ENCODE assay signal across 22 mouse cellular contexts in genomic region chr3:51490088-51490753, GRCm38 (mm10). TPM values are rescaled to one million over a fixed set of nuclear protein-coding genes. Genes with fewer than 3 reads are reported as not detected.
DNase-seq lines count a peak whose midpoint lies in the region; ATAC-seq and TF ChIP-seq lines count a peak whose summit lies in the region.
"Had no signal": no experiment of that assay in that cellular context is flagged by ENCODE, and none has a peak within 500 bp of the region (broad histone marks: within the 10 kb centered on the region; RNA-seq: fewer than 3 reads in every experiment).

No protein-coding gene starts in this region.

- no peak for ATAC-seq in heart, embryonic 12.5 days (ENCODE audit: insufficient number of reproducible peaks, low FRiP score)
- ATAC-seq in midbrain, embryonic 11.5 days (ENCODE audit: low FRiP score): no peak
- ATAC-seq in limb, embryonic 14.5 days (ENCODE audit: low FRiP score, low read depth): no peak

- H3K27ac ChIP-seq in heart, embryonic 10.5 days: no peak overlapping the region
- no peak overlapping the region for H3K27ac ChIP-seq in heart, embryonic 12.5 days (ENCODE audit: poor library complexity, severe bottlenecking)
- H3K27ac ChIP-seq in midbrain, embryonic 11.5 days (ENCODE audit: low read depth, low read length): no peak overlapping the region
- no peak overlapping the region for H3K27ac ChIP-seq in midbrain, embryonic 10.5 days (replicated peaks)
- 0 out of 2 replicates have a peak overlapping the region, but pooled peaks have one; percentile 13 for H3K27ac ChIP-seq in limb, embryonic 14.5 days (replicated peaks; ENCODE audit: low read depth, low read length)
- H3K27ac ChIP-seq: embryonic facial prominence, embryonic 13.5 days; hindbrain, embryonic 15.5 days; liver, embryonic 13.5 days had no signal

- no peak overlapping the region for H3K4me2 ChIP-seq in heart, embryonic 12.5 days
- no peak overlapping the region for H3K4me2 ChIP-seq in midbrain, embryonic 11.5 days
- H3K4me2 ChIP-seq in limb, embryonic 14.5 days (replicated peaks; ENCODE audit: low read depth, low read length, severe bottlenecking): no peak overlapping the region
- H3K4me2 ChIP-seq: embryonic facial prominence, embryonic 13.5 days; hindbrain, embryonic 15.5 days; liver, embryonic 13.5 days; lung, embryonic 14.5 days had no signal

- H3K9ac ChIP-seq in heart, embryonic 12.5 days: no peak overlapping the region
- no peak overlapping the region for H3K9ac ChIP-seq in midbrain, embryonic 11.5 days (ENCODE audit: low read length)
- no peak overlapping the region for H3K9ac ChIP-seq in limb, embryonic 14.5 days (ENCODE audit: low read depth, low read length, severe bottlenecking)
- H3K9ac ChIP-seq: embryonic facial prominence, embryonic 13.5 days; hindbrain, embryonic 15.5 days; liver, embryonic 13.5 days; lung, embryonic 14.5 days had no signal

- no peaks in the 10 kb centered on the region for H3K9me3 ChIP-seq in heart, embryonic 10.5 days
- no peaks in the 10 kb centered on the region for H3K9me3 ChIP-seq in heart, embryonic 12.5 days (replicated peaks)
- no peaks in the 10 kb centered on the region for H3K9me3 ChIP-seq in midbrain, embryonic 11.5 days (ENCODE audit: control insufficient read depth, low read length)
- no peaks in the 10 kb centered on the region for H3K9me3 ChIP-seq in midbrain, embryonic 10.5 days (replicated peaks)
- H3K9me3 ChIP-seq in limb, embryonic 14.5 days (ENCODE audit: control insufficient read depth, low read length): no peaks in the 10 kb centered on the region
- H3K9me3 ChIP-seq: embryonic facial prominence, embryonic 13.5 days; hindbrain, embryonic 15.5 days; liver, embryonic 13.5 days had no signal

- peaks cover 4% of the 10 kb centered on the region for H3K4me1 ChIP-seq in heart, embryonic 10.5 days
- peaks cover 20% of the 10 kb centered on the region for H3K4me1 ChIP-seq in heart, embryonic 12.5 days (replicated peaks)
- H3K4me1 ChIP-seq in midbrain, embryonic 11.5 days (ENCODE audit: control insufficient read depth, insufficient read depth, low read length): peaks cover 2% of the 10 kb centered on the region
- H3K4me1 ChIP-seq in midbrain, embryonic 10.5 days: peaks cover 5% of the 10 kb centered on the region
- H3K4me1 ChIP-seq in limb, embryonic 14.5 days (ENCODE audit: control insufficient read depth, insufficient read depth, low read length): peaks cover 10% of the 10 kb centered on the region

- no peak for TF ChIP-seq POLR2A in limb, embryonic 14.5 days (IDR thresholded peaks at IDR 0.05; ENCODE audit: borderline replicate concordance, extremely low read depth, insufficient read depth, insufficient read length)

- 82% methylated on average over 7 of the region's 7 CpGs for WGBS in heart, embryonic 10.5 days
- 83% methylated on average over 7 of the region's 7 CpGs for WGBS in heart, embryonic 12.5 days
- 93% methylated on average over 7 of the region's 7 CpGs for WGBS in midbrain, embryonic 11.5 days
- WGBS in midbrain, embryonic 10.5 days: 92% methylated on average over 7 of the region's 7 CpGs
- WGBS in limb, embryonic 14.5 days: 77% methylated on average over 7 of the region's 7 CpGs

- DNase-seq in heart, embryonic 10.5 days (ENCODE audit: low spot score): peak; percentile 50
- peak; percentile 77 for DNase-seq in midbrain, embryonic 11.5 days (ENCODE audit: low spot score, missing footprints)
- no peak for DNase-seq in midbrain, embryonic 10.5 days (ENCODE audit: low spot score)
- peak; percentile 56 for DNase-seq in brain, adult 2 months (ENCODE audit: low read depth, low spot score)
- no peak for DNase-seq in limb, embryonic 14.5 days (ENCODE audit: low spot score)
- no peak for DNase-seq in thymus, postnatal 0 days (ENCODE audit: low spot score)
- DNase-seq: adrenal gland, adult 2 months; cerebellum, adult 9-10 months; gastrocnemius, postnatal 25 days; heart, postnatal 10 days; kidney, adult 18-20 months; kidney, postnatal 10 days; left cerebral cortex, postnatal 4 days; liver, embryonic 13.5 days; lung, embryonic 14.5 days; lung, postnatal 36 days; retina, postnatal 1 day; right cerebral cortex, postnatal 4 days; thymus, adult 2 months had no signal

- peaks cover 25% of the 10 kb centered on the region for H3K36me3 ChIP-seq in heart, embryonic 10.5 days
- H3K36me3 ChIP-seq in heart, embryonic 12.5 days: peaks cover 23% of the 10 kb centered on the region
- 0 out of 2 replicates have a peak, but pooled peaks cover 2% of the 10 kb centered on the region for H3K36me3 ChIP-seq in midbrain, embryonic 11.5 days (ENCODE audit: control insufficient read depth, insufficient read depth, low read length)
- peaks cover 32% of the 10 kb centered on the region for H3K36me3 ChIP-seq in midbrain, embryonic 10.5 days
- peaks cover 30% of the 10 kb centered on the region for H3K36me3 ChIP-seq in limb, embryonic 14.5 days (ENCODE audit: control insufficient read depth, insufficient read depth, low read length)

- no peaks in the 10 kb centered on the region for H3K27me3 ChIP-seq in heart, embryonic 10.5 days (ENCODE audit: insufficient read depth, poor library complexity, severe bottlenecking)
- H3K27me3 ChIP-seq in heart, embryonic 12.5 days (replicated peaks): no peaks in the 10 kb centered on the region
- no peaks in the 10 kb centered on the region for H3K27me3 ChIP-seq in midbrain, embryonic 11.5 days (ENCODE audit: control insufficient read depth, insufficient read depth, low read length)
- H3K27me3 ChIP-seq in midbrain, embryonic 10.5 days (ENCODE audit: low read depth, poor library complexity, severe bottlenecking): no peaks in the 10 kb centered on the region
- H3K27me3 ChIP-seq in limb, embryonic 14.5 days (ENCODE audit: control insufficient read depth, insufficient read depth, low read length): no peaks in the 10 kb centered on the region
- H3K27me3 ChIP-seq: embryonic facial prominence, embryonic 13.5 days; hindbrain, embryonic 15.5 days; liver, embryonic 13.5 days had no signal

- no peak overlapping the region for H3K4me3 ChIP-seq in heart, embryonic 10.5 days
- H3K4me3 ChIP-seq in heart, embryonic 12.5 days: no peak overlapping the region
- H3K4me3 ChIP-seq in midbrain, embryonic 11.5 days (ENCODE audit: low read depth, low read length): no peak overlapping the region
- no peak overlapping the region for H3K4me3 ChIP-seq in midbrain, embryonic 10.5 days
- H3K4me3 ChIP-seq in limb, embryonic 14.5 days (replicated peaks; ENCODE audit: low read length): no peak overlapping the region
- H3K4me3 ChIP-seq: embryonic facial prominence, embryonic 13.5 days; hindbrain, embryonic 15.5 days; liver, embryonic 13.5 days had no signal

RNA-seq across cellular contexts. Expression of gene Rab33b, which starts 6.5 kb away (rescaled TPM):
- polyA plus RNA-seq in heart, embryonic 10.5 days (2016; fragmentation: Nextera tagmentation; extraction: Ambion mirVana): 15.6 and 16.3 TPM in 2 replicates
- polyA plus RNA-seq in heart, embryonic 12.5 days (2016; fragmentation: Nextera tagmentation; extraction: Ambion mirVana): 16.7 and 17.4 TPM in 2 replicates
- polyA plus RNA-seq in midbrain, embryonic 11.5 days (2014; fragmentation: Nextera tagmentation; extraction: Ambion mirVana): 14.5 and 15.0 TPM in 2 replicates
- polyA plus RNA-seq in midbrain, embryonic 10.5 days (2016; fragmentation: Nextera tagmentation; extraction: Ambion mirVana): 12.8 and 14.1 TPM in 2 replicates
- 16.2 and 16.5 TPM in 2 replicates for polyA plus RNA-seq in limb, embryonic 14.5 days (2012; rRNA removed)
- 24.9 and 25.4 TPM in 2 replicates for polyA plus RNA-seq in limb, embryonic 14.5 days (2014; fragmentation: Nextera tagmentation; extraction: Ambion mirVana)
- 21.5 and 21.7 TPM in 2 replicates for polyA plus RNA-seq in thymus, postnatal 0 days (2015; fragmentation: Nextera tagmentation; extraction: Ambion mirVana)

Comparison
In these comparisons a context has a peak if more than half of its experiments do, and no peak if none do; other contexts are left out.
1. DNase-seq: peak in heart, embryonic 10.5 days (single experiment), midbrain, embryonic 11.5 days (single experiment) and brain, adult 2 months (single experiment); none in midbrain, embryonic 10.5 days (single experiment), limb, embryonic 14.5 days (single experiment) and thymus, postnatal 0 days (single experiment).